Mouse (Mus musculus) erythroblast, embryonic 14.5 days (primary cell): ENCODE data around the gene Plgrkt.

Source experiments
- GATA1 ChIP-seq: IDR thresholded peaks from 2 replicates; pipeline ENCODE4 v1.6.1; 2012; ENCODE audit warnings: low read length, inconsistent platforms, mixed read lengths
- TAL1 ChIP-seq: IDR thresholded peaks from 3 replicates; pipeline ENCODE4 v1.6.1; 2012; ENCODE audit warnings: low read length, inconsistent platforms, mixed read lengths

GRCm38 (mm10) chr19:29393333-29393732 lies 26.1 kb upstream of the Plgrkt start:
- TF ChIP-seq GATA1 = no peak
- TF ChIP-seq TAL1 = no peak
